Mouse (Mus musculus) ES-E14 (cell line): ENCODE measurements around the gene Asic2.

Source experiments
- CHD2 ChIP-seq: IDR thresholded peaks from 2 replicates; pipeline ENCODE4 v1.6.1; 2014; ENCODE audit warnings: mild to moderate bottlenecking, low read depth, low read length, inconsistent platforms
- HCFC1 ChIP-seq: IDR thresholded peaks from 2 replicates; pipeline ENCODE4 v1.6.1; 2012; ENCODE audit warnings: low read length, inconsistent platforms, borderline replicate concordance; ENCODE audit not compliant: insufficient read depth
- ZNF384 ChIP-seq: IDR thresholded peaks from 2 replicates; pipeline ENCODE4 v1.6.1; 2012; ENCODE audit warnings: low read depth, low read length, inconsistent platforms

- TF ChIP-seq CHD2 (no peak), HCFC1 (no peak), ZNF384 (no peak)
These were observed 1110.2 kb downstream of the Asic2 start, which contains the start of gene Spaca3 for GRCm38 (mm10) chr11:80858065-80858464.
